Mouse (Mus musculus): Measurements from ENCODE around the gene Gm20388.

The Gm20388 gene

DNA sequence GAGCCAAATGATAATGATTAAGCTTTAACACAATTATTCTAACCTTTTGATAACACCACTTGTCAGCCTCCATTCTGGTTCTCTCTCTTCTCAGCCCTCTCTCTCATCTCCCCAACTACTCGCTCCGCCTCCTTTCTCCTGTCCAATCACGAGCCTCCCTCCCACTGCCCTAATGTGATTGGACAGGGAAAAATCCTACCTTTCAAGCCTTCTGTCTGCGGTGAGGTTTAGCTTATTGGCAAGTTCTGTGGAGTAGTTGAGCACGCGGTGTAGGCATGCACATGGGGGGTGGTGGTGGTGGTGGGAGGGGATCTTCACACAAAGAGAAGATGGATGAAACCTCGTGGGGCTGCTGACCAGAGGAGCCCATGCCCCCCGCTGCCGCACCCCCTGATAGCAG, 102.3 kb downstream of the Gm20388 start:
- DNase-seq (ENCODE audit: low read depth, low spot score) = no peak

DNA sequence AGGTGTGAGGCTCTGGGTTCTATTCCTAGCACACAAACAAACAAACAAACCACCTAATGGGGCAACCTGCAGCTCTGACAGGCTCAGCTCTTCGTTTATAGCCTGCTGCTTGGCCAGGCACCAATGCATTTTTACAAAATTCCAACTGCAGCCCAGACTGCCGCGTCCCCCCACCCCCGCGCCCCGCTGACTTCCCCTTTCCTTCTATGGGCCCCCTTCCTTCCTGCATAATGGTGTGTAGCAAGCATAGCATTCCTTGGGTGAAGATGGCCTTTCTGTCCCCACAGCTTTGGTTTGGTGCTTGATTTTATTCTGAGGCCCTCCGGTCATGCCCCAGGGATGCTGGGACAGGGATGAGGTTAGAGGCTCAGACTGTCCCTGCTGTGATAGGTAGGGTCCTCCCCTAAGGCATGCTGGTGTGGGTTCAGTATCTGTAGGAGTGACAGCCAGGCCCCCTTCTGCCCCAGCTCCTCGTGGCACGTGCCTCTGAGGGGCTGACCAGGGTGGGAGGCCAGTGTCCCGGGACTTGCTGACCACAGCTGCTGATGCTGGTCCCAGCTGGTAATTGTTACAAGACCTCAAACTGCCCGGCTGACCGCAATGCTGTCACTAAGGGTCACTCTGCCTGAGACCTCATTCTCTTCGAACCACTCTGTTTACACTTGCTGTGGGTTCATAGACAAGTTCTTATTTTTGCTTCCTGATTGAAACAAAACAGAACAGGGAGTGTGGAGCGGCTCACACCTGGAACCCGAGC, 103.8 kb downstream of the Gm20388 start:
- no peak for DNase-seq (ENCODE audit: low read depth, low spot score)

DNA sequence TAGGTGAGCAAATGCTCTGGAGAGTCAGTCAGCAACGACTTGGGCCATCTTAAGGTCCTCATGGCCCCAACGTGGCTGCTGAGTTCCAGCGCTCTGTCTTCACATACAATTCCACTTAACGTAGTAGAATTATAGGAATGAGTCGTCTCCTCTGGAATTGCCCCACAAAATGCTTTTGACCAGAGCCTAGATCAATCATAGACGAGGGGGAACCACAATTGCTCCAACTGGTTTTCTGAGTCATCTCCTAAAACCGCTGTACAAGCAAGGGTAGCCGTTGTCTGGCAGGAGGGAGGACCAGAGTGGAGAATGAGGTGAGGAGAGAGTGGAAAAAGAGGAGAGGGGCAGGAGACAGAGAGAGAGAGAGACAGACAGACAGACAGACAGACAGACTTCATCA, 105.3 kb downstream of the Gm20388 start:
- DNase-seq (ENCODE audit: low read depth, low spot score) = no peak

DNA sequence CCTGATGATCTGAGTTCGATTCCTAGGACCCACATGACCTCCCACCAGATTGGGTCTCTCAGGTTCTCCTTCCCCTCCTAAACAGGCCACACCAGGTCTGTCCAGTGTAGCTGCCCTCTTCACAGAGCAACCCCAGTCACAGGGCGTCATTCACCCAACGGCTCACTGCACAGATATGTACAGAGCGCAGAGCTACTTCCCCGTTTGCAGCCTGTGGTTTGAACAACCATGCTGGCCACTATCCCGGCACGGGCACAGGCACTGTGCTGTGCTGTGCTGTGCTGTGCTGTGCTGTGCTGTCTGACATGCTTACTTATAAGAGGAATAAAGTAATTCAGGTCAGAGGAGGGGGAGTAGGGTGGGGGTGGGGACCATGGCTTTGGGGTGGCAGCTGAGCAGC, 105.8 kb downstream of the Gm20388 start:
- no peak for DNase-seq (ENCODE audit: low read depth, low spot score)

DNA sequence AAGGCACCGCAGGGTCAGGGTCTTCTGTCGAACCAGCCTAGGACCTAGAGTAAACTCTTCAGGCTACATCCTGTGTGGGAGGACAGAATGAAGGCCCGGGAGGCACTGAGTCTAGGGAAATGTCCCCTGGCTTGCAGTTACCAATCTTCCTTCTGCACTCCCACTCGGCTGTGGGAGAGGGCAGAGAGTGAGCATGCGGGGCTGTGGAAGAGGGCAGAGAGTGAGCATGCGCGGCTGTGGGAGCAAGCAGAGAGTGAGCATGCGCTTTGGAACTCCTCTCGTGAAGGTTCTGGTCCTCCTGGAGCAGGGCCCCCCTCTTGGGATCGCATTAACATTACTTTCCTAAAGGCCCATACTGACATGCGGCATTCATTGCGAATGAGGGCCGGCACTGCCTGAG, 106.7 kb downstream of the Gm20388 start:
- no peak for DNase-seq (ENCODE audit: low read depth, low spot score)

DNA sequence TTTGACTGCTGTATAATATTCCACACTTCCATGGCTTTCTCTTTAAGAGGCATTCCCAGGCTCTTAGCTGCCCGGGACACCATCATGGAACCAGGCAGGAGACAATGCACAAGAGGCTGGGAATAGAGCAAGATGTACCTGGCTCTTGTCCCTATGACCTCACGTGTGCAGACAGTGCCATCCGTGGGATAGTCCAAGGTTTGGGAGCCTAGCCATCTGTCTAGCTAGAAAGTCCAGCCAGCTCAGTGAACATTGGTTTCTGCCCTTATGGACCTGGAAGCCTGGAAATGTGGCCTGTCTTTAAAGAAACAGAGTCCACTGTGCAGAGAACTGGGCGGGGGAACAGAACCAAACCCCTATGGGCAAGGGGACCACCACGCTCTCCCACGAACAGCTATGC, 107.1 kb downstream of the Gm20388 start:
- no peak for DNase-seq (ENCODE audit: low read depth, low spot score)

DNA sequence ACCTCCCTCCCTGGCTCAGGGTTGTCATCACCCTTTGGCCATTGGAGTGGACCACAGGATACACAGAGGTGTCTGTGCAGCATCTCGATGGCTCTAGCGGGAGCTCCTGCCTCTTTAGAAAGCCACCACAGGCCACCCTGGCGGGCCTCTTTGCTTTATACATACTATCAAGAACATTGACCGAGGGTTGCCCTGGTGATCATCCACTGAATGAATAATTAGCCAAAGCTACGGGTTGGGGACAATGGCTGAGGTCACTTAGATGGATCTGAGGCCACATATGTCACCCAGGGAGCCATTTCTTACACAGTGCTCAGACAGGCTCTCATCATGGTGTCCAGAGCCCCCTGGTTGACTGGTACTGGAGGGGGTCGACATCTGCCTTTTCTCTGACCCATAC, 107.7 kb downstream of the Gm20388 start:
- no peak for DNase-seq (ENCODE audit: low read depth, low spot score)

DNA sequence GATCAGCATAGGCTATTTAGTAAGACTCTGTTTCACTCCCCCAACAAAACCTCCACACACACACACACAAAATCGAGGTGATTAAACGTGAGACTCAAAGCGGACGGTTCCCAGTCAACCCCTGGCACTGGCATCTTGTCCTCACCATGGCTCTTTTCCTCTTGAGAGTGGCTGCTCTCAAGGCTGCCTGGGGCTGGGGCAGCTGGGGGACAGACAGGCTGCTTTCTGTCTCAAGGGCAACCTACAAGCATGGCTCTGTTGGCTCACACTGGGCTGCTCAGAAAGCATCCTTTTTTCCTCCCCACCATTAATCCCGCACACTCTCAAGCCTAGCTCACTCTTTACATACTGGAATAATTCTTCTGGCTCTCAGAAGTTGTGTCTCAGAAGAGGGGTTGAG, 108.7 kb downstream of the Gm20388 start:
- no peak for DNase-seq (ENCODE audit: low read depth, low spot score)

DNA sequence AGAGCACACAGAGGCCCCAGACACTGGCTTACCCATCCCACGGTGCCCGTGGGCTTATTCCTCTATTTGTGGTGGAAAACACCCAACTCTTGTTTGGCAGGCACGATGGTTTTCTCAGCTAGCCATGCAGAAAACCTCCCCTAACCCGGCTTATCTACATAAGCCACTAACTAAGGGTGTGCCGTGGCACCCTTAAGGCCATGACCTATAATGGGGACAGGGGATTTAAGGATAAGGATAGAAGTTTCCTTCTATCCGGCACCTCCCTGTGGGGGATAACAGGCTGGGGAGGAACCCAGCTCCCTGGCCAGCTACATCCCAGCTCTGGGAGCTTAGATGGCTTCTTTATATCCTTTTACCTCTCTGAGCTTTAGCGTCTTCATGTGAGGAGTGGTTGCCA, 109.7 kb downstream of the Gm20388 start:
- DNase-seq (ENCODE audit: low read depth, low spot score) = no peak

DNA sequence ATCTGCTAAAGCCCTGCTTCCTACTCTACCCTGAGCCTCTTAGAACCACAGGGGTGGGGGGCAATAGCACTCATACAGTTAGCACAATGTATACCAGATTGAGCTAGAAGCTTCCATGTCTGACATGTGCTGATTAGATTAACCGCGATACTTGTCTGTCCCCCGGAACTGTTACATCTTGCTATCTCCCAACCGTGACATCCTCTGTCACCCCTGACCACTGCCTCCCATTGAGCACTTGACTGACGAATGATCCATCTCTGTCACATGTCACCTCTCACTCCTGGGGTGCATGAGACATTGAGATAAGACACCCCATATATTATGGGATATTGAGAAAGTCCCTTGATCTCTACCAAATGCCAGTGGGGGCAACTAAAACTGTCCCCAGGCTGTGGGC, 115.6 kb downstream of the Gm20388 start:
- DNase-seq (ENCODE audit: low read depth, low spot score) = no peak

DNA sequence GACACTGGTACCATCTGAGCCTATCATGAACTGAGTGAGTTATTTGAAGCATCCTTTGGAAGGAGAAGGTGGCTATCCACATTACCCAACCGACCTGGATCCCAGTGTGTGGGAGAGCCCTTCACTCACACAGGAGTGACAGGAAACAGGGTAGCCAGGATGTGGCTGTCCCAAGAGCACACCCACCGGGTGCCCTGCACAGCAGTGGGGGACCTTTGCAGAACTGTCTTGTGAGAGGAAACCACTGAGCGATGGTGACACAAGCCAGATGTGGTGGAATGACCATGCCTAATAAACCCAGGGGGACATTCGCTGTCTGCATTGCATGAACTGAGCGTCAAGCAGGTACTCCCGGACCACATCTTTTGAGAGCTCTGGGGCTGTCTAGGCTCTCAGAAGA, 116.3 kb downstream of the Gm20388 start:
- DNase-seq (ENCODE audit: low read depth, low spot score) = no peak

DNA sequence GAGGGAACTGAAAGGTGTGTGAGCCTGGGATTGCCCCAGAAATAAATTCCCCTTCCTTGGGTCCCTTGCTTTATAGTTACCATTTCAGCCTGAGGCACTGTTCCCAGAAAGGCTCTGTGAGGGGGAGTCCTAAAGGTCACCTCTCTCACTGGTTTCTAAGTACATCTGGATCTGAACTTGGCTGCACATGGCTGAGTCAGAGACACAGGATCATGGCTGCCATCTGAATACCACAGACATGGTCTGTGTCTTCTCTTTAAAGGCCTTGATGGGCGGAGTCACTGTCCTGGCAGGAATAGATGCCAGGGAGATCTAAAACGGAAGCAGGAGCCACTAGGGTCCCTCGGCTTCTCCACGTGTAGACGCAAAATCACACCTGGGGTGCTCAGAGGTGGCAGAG, 119.8 kb downstream of the Gm20388 start:
- no peak for DNase-seq (ENCODE audit: low read depth, low spot score)

DNA sequence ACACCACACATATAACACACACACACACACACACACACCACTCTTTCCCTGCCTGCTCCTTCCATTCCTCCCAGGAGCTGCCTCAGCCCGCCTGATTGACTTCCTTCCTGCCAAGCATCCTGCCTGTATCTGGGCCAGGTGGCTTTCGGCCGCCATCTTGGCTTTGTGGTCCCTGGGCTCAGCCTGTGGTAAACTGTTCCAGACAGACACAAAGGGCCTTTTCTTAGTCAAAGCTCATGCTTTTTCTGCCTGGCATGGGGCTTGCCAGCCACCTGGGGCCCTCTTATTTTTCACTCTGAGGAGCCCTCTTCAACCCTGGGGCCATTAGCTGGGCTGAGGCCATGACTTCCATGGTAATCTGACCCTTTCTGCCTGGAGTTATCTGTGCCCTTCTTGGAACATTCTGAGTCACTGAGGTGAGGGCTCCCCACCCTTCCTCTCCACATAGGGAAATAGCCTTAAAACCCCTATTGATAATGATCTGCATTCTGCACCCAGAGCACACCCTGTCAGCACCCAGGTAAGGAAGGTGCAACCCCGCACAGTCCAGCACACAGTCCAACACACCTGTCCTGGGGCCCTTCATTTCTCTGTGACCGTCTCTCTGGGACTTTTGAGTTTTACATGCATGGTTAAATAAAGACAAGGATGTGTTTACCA, 122.0 kb downstream of the Gm20388 start:
- DNase-seq (ENCODE audit: low read depth, low spot score) = no peak

DNA sequence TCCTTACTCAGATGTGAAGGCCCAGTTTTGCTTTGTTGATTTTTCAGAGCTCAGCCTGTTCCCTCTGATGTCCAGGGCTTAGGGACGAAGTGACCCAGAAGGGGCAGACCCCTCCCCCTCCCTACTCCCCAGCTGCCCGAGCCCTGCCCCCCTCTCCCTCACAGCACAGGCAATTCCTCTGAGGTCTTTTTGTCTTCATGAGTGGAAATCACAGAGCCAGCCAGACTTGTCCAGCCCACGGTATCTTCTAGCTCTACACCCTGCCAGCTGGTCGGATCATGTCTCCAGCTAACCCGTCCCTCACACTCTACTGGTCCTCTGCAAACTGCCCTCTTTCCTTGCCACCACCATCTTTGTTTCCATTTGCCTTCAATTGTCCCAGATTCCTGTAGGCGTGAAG, 123.8 kb downstream of the Gm20388 start:
- no peak for DNase-seq (ENCODE audit: low read depth, low spot score)

DNA sequence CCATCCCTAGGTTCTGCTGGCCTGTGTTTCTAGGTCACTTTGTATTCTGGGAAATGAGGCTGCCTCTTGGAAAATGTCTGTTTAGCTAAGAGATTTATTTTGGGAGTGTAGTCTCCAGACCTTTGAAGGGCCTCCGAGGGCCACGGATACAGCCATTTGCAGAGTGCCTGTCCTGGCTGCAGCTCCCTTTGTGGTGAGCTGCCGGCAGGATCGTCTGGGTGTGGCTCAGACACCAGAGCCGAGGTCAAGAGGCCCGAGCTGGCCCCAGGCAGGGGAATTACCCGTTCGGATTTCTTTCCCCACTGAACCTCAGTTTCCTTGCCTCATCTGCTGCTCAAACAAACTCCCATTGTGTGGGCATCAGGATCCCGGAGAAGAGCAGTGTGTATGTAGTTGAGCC, 125.5 kb downstream of the Gm20388 start:
- no peak for DNase-seq (ENCODE audit: low read depth, low spot score)

DNA sequence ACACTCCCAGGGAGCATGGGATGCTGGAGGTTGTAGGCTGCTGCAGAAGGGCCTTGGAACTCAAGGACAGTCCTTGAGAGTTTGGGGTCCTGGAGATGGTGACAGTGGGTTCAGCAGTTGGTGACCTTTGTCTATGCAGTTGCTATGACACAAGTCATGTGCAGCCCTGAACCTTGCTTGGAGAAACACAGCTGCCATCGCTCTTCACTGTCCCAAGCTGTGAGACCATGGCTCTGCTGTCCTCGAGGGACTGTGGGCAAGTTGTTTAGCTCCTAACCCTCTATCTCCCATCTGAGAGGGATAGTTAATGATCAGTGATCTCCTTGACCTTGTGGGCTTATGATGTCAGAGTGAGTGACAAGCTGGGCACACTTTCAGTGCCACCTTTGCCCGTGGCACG, 125.9 kb downstream of the Gm20388 start:
- no peak for DNase-seq (ENCODE audit: low read depth, low spot score)

DNA sequence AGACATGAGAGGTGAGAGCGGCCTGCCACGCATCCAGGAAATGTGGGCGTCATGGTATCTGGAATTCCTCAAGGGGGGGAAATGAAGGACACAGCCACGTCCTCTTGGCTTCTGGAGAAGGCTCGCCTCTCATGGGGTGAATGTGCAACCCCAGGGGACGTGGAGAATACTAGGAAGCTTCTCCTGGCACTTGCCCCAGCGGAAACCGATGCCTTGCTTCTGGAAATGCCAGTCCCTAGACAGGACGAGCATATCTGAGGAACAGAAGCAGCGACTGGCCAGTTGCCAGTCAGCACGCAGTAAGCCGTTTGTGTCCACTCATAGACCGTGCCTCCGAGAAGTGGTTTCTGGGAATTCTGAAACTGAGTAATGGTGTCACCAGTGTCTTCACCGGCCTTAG, 126.6 kb downstream of the Gm20388 start:
- DNase-seq (ENCODE audit: low read depth, low spot score) = no peak

DNA sequence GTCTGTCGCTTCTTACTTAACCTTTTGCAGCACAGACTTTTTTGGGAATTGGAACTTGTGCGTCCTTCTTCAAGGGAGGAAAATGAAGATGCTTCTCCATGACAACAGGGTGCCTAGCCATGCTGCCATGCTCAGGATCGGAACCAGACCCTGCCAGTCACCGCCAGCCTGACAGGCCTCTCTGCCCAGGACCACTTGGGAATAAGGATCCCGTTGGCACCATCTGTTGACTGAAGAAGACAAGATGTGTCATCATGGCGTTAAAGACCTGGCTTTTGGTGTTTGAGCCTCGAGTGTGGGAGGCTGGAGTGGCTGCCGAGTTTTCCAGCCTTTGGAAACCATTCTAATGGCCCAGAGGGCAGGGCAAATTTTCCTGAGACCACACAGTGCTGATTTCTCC, 127.0 kb downstream of the Gm20388 start:
- no peak for DNase-seq (ENCODE audit: low read depth, low spot score)

DNA sequence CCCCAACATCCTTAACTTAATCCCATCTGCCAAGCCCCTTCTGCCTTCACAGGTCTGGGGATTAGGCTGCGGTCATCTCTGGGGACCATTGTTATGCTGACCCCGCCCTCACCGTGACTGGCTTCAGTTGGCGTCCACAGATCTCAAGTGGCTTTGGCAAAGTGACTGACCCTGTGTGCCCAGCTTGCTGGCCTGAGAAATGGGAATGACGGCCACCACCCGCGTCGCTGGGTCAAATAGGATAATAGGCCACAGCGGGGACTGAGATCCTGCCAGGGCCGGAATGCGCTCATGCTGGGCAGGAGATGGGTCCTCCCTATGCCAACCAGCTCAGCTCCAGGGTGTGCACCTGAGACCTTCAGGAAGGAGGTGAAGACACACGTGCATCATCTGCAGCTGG, 128.1 kb downstream of the Gm20388 start:
- DNase-seq (ENCODE audit: low read depth, low spot score) = no peak

DNA sequence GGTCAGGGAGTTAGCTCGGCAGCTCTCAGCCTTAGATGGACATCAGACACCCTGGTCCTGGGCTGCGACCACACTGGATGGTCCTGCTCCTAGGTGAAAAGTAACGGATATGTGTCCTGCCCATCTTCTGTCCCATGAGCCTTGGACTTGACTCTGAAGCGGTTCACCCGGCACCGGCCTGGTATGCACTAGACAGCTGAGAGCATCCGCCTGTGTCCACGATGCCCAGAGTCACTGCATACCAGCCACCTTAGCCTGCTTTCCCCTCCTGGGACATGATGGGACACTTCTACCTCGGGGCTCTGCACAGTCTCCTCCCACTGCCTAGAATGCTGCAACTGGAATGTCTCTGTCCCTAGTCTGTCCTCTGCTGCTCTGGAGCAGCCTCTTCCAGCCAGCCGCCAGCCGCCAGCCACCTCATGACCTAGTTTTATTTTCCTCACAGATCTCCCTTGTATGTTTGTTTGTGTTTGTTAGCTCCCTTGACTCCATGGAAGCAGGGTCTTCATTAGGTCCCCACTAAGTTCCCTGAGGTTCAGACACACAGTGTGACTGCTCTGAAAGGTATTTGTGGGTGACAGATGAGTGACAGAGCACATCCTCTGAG, 128.8 kb downstream of the Gm20388 start:
- DNase-seq (ENCODE audit: low read depth, low spot score) = no peak

DNA sequence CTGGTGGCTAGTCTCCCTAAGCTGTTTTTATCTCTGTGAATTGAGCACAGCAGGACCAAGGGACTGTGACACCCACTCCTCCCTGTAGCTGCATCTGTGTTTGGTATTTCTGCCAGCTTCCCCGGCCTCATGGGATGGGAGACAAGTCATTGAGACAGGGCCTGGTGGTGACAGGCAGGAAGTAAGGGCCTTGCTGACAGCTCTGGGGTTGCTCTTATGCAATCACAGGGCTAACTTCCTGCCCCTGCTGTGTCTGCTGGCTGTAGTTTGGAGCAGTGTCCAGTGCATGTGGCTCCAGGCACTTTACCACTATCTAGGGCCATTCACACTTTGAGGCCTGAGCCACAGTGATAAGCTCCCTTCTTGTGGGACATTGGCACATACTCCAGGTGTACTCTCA, 130.2 kb downstream of the Gm20388 start:
- DNase-seq (ENCODE audit: low read depth, low spot score) = no peak

DNA sequence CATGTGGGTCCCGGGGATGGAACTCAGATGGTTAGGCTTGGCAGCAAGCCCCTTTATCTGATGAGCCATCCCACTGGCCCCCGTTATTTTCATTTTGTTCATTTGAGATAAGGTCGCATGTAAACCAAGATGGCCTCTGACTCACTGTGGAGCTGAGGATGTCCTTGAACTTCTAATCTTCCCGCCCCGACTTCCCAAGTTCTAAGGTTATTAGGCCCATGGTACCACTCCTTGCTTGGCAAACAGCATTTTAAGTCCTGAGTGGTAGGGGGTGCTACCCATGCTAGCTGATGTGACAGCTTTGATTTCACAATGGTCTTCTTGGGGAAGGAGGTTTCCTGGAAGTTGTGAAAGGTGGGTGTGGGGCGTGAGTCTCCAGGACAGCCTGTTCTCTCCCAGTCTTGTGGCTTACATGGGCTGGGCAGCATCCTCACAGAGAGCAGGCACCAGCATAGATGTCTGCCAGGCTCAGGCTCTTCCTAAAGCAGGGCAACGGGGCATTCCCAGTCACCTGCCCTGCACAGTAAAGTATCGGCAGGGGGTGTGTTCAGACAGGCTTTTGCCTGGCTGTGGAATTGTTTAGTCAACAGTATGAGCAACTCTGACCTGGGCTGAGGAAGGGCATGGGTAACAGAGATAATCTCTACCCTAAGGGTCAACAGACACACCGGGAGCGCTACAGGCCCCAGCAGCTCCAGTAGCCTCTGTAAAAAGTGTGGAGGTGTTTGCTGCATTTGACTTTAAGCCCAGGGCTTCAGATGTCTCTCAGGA, 132.1 kb downstream of the Gm20388 start:
- no peak for DNase-seq (ENCODE audit: low read depth, low spot score)

All from c-Kit-negative CD71-positive TER-119-positive erythroid progenitor cells, embryonic 14.5 days (primary cell).